Mouse (Mus musculus) liver, postnatal 0 days (tissue): ENCODE results near the gene Tex9. TPM values are rescaled to one million over a fixed set of nuclear protein-coding genes. Genes with fewer than 3 reads are reported as not detected.
"Not testable (repeated sequence)": the region's sequence is repeated elsewhere in the genome, so short reads cannot be mapped to it uniquely, and the experiment has no call there.

Experiments used
- ATAC-seq: fragments of 200-750 bp; cut with Nextera tagmentation; 2 replicates; pipeline ENCODE4 v1.8.0; 2017; ENCODE audit warnings: mild to moderate bottlenecking, moderate library complexity
- DNase-seq: peaks from one replicate; pipeline ENCODE4 v3.0.0-alpha.2; 2016
- H3K27ac ChIP-seq: fragments of 300-500 bp; sonication (generic); 2 replicates; pipeline ENCODE4 v1.5.1; 2014; ENCODE audit warnings: antibody characterized with exemption, moderate library complexity, mild to moderate bottlenecking, low read depth
- H3K27me3 ChIP-seq: fragments of 300-500 bp; sonication (generic); 2 replicates; pipeline ENCODE4 v1.6.1; 2014; ENCODE audit warnings: low read length, control low read depth, mixed read lengths; ENCODE audit not compliant: insufficient read depth
- H3K36me3 ChIP-seq: fragments of 300-500 bp; sonication (generic); replicated peaks from 2 replicates; pipeline ENCODE4 v1.6.1; 2014; ENCODE audit warnings: mild to moderate bottlenecking, control low read depth, low read length, moderate library complexity, mixed read lengths; ENCODE audit not compliant: insufficient read depth
- H3K4me1 ChIP-seq: fragments of 300-500 bp; sonication (generic); 2 replicates; pipeline ENCODE4 v1.6.1; 2014; ENCODE audit warnings: antibody characterized with exemption, mild to moderate bottlenecking, control low read depth; ENCODE audit not compliant: insufficient read depth
- H3K4me2 ChIP-seq: fragments of 300-500 bp; sonication (generic); 2 replicates; pipeline ENCODE4 v1.6.1; 2014; ENCODE audit warnings: low read depth, mild to moderate bottlenecking, low read length, moderate library complexity, mixed read lengths
- H3K4me3 ChIP-seq: fragments of 300-500 bp; sonication (generic); 2 replicates; pipeline ENCODE4 v1.5.1; 2014; ENCODE audit warnings: low read depth, low read length
- H3K9ac ChIP-seq: fragments of 300-500 bp; sonication (generic); replicated peaks from 2 replicates; pipeline ENCODE4 v1.6.1; 2014; ENCODE audit warnings: mild to moderate bottlenecking, moderate library complexity
- H3K9me3 ChIP-seq: fragments of 300-500 bp; sonication (generic); 2 replicates; pipeline ENCODE4 v1.6.1; 2016; ENCODE audit warnings: mild to moderate bottlenecking, control low read depth, low read length, mixed read lengths
- CTCF ChIP-seq: sonication (generic); IDR thresholded peaks from 2 replicates; pipeline ENCODE4 v1.5.1; 2016; ENCODE audit warnings: antibody characterized with exemption, low read depth
- EP300 ChIP-seq: IDR thresholded peaks from 2 replicates; pipeline ENCODE4 v1.6.1; 2016; ENCODE audit warnings: antibody characterized with exemption, low read depth, mild to moderate bottlenecking
- WGBS: fragments of 180-500 bp; shearing (Covaris S2); extraction: QIAGEN DNeasy Blood & Tissue Kit; methylation state at CpG from one replicate; pipeline ENCODE4 v1.1.7; 2014; ENCODE audit not compliant: insufficient replicate concordance; 5-methylcytosine and 5-hydroxymethylcytosine counted together
- microRNA-seq: library from miRNA; unstranded; fragments of <30 nt; microRNA quantifications from one replicate; pipeline ENCODE4, GENCODE M21; 2016
- polyA plus RNA-seq: library from polyadenylated mRNA; unstranded; fragments of >200 nt; fragmentation: Nextera tagmentation; extraction: Ambion mirVana; gene quantifications from 2 replicates; pipeline ENCODE4 v1.2.1, GENCODE M21; 2015

Gene Tex9
- polyA plus RNA-seq, 1 experiment from 2014 or later, result 4.9 TPM

DNA sequence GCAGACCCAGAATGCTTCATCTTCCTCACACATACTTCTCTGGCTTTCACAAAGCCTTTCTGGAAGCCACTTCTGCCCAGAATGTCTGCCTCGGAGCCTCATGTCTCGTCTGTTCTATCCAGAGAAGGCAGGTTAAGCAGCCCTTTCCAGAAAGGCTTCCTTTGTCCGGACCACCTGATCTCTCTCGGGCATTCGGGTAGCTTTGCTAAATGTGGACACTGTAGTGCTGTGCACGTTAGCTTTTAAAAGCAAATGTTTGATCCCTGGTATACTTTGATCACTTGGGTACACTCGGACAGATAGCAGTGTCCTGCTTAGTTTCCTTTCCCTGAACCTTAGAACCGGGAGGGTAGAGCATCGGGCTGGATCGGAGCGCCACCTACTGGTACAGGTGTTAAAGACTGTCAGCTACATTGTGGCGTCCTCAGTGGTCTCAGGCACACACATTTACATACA, 83.9 kb downstream of the Tex9 start:
- Histone ChIP-seq H3K9ac (peak overlapping the region; percentile 70), H3K4me3 (peak overlapping the region; percentile 42), H3K4me1 (peaks cover 10% of the 10 kb centered on the region), H3K27me3 (no peaks in the 10 kb centered on the region), H3K9me3 (no peaks in the 10 kb centered on the region), H3K4me2 (peak overlapping the region; percentile 80), H3K27ac (peak overlapping the region; percentile 97), H3K36me3 (no peaks in the 10 kb centered on the region)
- DNase-seq, result peak; percentile 90
- 6% methylated on average over 12 of the region's 12 CpGs for WGBS
- TF ChIP-seq CTCF (peak; percentile 98), EP300 (no peak)
- ATAC-seq, result peak; percentile 48

DNA sequence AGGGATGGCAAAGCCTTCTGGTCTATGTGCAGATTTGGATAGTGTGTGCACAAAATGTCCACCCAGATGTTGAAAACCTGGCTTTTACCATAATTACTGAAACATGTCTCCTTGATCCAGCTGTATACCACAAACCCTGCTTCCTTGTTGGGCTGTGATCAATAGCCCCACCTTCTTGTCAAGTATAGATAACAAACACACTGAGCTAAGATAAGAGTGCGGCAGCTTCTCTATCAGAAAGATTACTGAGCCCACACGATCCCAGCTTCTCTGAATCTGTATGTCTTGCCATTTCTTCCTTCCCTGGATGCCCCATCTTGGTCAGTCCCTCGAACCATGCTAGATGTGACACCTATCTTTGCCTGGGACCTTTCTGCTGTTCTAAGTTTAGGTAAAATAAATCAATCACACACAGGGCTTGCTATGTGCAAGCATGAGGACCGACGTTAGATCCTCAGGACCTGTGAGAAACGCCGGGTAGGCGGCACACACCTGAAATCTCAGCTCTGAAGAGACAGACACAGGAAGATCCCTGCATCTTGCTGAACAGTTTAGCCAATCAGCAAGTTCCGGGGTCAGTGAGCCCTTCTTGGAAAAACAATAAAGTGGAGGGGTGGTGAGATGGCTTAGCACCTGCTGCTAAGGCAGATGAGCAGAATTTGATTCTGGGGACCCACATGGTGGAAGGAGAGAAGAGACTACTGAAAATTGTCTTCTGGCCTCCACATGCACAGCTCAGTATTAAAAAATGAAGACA, 86.0 kb downstream of the Tex9 start:
- no peak for DNase-seq
- peak; percentile 71; the same call in 1 of the 2 replicates for TF ChIP-seq EP300
- TF ChIP-seq CTCF, result no peak
- ATAC-seq, result no peak
- H3K36me3 ChIP-seq, result no peaks in the 10 kb centered on the region
- no peak overlapping the region for H3K9ac ChIP-seq
- H3K27ac ChIP-seq, result no peak overlapping the region
- no peaks in the 10 kb centered on the region for H3K9me3 ChIP-seq
- H3K4me3 ChIP-seq, result no peak overlapping the region
- peaks cover 10% of the 10 kb centered on the region for H3K4me1 ChIP-seq
- no peaks in the 10 kb centered on the region for H3K27me3 ChIP-seq
- H3K4me2 ChIP-seq, result no peak overlapping the region; the same call in 1 of the 2 replicates
- WGBS, result 69% methylated on average over 9 of the region's 9 CpGs

- Histone ChIP-seq H3K27me3 (no peaks in the 10 kb centered on the region), H3K9me3 (no peaks in the 10 kb centered on the region), H3K9ac (no peak overlapping the region), H3K27ac (no peak overlapping the region), H3K4me3 (no peak overlapping the region), H3K4me1 (peaks cover 10% of the 10 kb centered on the region), H3K36me3 (no peaks in the 10 kb centered on the region), H3K4me2 (no peak overlapping the region)
- no peak for DNase-seq
- 87% methylated on average over 3 of the region's 3 CpGs for WGBS
- TF ChIP-seq EP300 (no peak), CTCF (no peak)
- ATAC-seq, result no peak
Measured at GRCm38 (mm10) chr9:72404934-72405333, 87.1 kb downstream of the Tex9 start.

DNA sequence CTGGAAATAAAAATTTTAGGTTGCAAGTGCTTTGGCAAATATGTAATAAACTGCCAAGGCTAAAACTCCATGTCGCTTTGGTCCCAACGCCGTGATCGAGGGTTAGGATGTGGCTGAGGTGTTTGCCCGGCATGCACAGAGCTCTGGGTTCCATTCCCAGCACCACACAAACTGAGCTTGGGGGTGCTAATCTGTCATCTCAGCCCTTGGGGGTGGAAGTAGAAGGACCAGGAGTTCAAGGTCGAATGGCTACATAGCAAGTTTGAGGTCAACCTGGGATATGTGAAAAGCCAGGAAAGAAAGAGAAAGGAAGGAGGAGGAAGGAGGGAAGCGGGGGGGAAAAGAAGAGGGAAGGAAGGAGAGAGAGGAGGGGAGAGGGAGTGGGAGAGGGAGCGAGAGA, 87.6 kb downstream of the Tex9 start:
- ATAC-seq (no peak), DNase-seq (no peak)
- H3K27ac ChIP-seq, result no peak overlapping the region
- H3K9me3 ChIP-seq, result no peaks in the 10 kb centered on the region
- no peaks in the 10 kb centered on the region for H3K36me3 ChIP-seq
- 88% methylated on average over 8 of the region's 8 CpGs for WGBS
- TF ChIP-seq CTCF, result no peak
- no peak for TF ChIP-seq EP300
- no peak overlapping the region for H3K9ac ChIP-seq
- H3K4me2 ChIP-seq, result no peak overlapping the region
- peaks cover 10% of the 10 kb centered on the region; the same call in 1 of the 2 replicates for H3K4me1 ChIP-seq
- H3K4me3 ChIP-seq, result no peak overlapping the region
- H3K27me3 ChIP-seq, result no peaks in the 10 kb centered on the region

GRCm38 (mm10) chr9:72403421-72403820, 88.6 kb downstream of the Tex9 start:
- DNase-seq, result no peak
- 81% methylated on average over 6 of the region's 6 CpGs for WGBS

DNA sequence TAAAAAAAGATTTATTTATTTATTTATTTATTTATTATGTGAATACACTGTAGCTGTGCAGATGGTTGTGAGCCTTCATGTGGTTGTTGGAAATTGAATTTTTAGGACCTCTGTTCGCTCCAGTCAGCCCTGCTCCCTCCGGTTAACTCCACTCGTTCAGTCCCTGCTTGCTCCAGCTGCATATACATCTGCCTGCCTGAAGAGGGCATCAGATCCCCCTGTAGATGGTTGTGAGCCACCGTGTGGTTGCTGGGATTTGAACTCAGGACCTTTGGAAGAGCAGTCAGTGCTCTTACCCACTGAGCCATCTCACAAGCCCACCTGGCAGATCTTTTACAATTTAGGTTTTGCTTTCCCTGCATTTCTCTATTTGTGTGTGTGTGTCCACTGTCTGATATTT, 90.2 kb downstream of the Tex9 start:
- TF ChIP-seq CTCF, result peak; percentile 53
- 73% methylated on average over 4 of the region's 4 CpGs for WGBS

More at GRCm38 (mm10) chr9:72403421-72403820, 88.6 kb downstream of the Tex9 start:
- Histone ChIP-seq H3K27me3 (no peaks in the 10 kb centered on the region), H3K36me3 (no peaks in the 10 kb centered on the region), H3K4me2 (no peak overlapping the region), H3K9me3 (no peaks in the 10 kb centered on the region), H3K4me1 (peaks cover 10% of the 10 kb centered on the region; the same call in 1 of the 2 replicates), H3K4me3 (no peak overlapping the region), H3K27ac (no peak overlapping the region), H3K9ac (no peak overlapping the region)
- no peak for ATAC-seq
- TF ChIP-seq EP300, result no peak
- TF ChIP-seq CTCF, result no peak

More for the DNA sequence above, 90.2 kb downstream of the Tex9 start:
- ATAC-seq, H3K27me3 ChIP-seq, H3K27ac ChIP-seq, H3K4me3 ChIP-seq, DNase-seq, H3K36me3 ChIP-seq, H3K9me3 ChIP-seq, H3K4me2 ChIP-seq, H3K9ac ChIP-seq: not testable (repeated sequence)
- H3K4me1 ChIP-seq, result peaks cover 15% of the 10 kb centered on the region; the same call in 1 of the 2 replicates

Small RNAs within 50 kb of the gene (microRNA-seq; reads per million reads assigned to microRNA genes)
- gene Gm28010, result not detected

Other genes with a start within 250 kb of the Tex9 start
- 6.9 and 7.7 TPM in 2 replicates for gene Zfp280d, start 217.4 kb downstream of the Tex9 start, polyA plus RNA-seq
- 36.4 and 41.9 TPM in 2 replicates for gene Mns1, start 54.2 kb downstream of the Tex9 start, polyA plus RNA-seq
- 2.5 TPM in 2 replicates for gene Rfx7, start 40.0 kb upstream of the Tex9 start, polyA plus RNA-seq
- 56.7 and 70.3 TPM in 2 replicates for gene Nedd4, start 170.1 kb upstream of the Tex9 start, polyA plus RNA-seq